Mouse (Mus musculus) thymus, postnatal 36 days (tissue): ENCODE results near the gene Rhox4g.
"Not testable (repeated sequence)": the region's sequence is repeated elsewhere in the genome, so short reads cannot be mapped to it uniquely, and the experiment has no call there.

Source experiments
- DNase-seq, 2 experiments: peaks; one replicate each; pipeline ENCODE4 v3.0.0; 2022; ENCODE audit warnings: mixed read lengths in 2 of 2

Gene Rhox4g

GRCm38 (mm10) chrX:37651227-37651626 is at the start of gene Rhox4g:
Gene Rhox4g, minus strand, starts transcription at chrX:37651327.
- DNase-seq = not testable (repeated sequence)

DNA sequence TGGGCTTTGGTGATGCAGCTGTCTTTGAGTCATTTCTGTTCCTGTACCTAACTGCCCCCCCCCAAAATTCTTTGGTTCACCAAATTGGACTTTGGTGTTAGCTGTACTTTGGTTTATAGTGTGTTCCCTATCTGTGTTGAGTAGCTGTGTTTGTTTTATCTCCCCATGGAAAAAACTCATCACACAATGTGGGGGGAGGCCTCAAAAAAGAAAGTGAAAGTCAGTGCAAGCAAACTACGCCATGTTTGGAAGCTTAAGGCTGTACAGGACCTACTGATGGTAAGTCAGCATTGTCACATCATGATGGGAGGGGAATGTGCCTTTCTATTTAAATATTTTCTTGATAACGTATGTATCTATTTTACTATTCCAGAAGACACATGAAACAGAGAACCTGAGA is 41.1 kb upstream of the Rhox4g start:
- DNase-seq = no peak

DNA sequence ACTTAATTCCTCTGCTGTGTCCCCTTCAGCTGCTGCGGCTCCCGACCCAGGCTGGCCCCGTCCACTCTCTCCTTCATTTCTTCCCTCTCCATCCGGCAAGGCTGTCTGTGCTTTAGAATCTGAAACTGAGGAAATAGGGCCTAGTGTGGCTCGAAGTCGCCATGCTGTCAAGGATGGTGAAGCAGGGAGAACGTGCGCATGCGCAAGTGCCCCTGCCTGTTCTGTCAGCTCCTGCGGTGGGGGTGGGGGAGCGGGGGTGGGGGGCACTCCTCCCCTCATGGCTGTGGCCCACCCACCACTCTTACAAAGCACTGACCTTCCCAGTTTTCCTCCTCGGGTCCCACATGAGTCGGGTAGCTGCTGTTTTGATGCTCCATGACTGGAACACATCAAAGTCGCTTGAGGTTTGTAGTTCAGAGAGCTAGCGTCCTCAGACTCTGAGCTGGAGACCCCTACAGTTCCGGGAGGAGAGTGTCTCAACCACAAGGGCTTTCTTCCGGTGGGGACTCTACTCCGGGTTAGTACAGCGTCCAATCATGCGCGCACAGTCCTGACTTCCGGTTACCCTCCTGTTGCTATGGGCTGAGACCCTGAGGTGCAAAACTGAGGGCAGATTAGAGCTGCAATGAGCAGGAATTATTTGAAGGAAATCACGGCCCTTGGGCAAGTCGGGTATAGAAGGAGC is 32.0 kb upstream of the Rhox4g start:
- no peak for DNase-seq

DNA sequence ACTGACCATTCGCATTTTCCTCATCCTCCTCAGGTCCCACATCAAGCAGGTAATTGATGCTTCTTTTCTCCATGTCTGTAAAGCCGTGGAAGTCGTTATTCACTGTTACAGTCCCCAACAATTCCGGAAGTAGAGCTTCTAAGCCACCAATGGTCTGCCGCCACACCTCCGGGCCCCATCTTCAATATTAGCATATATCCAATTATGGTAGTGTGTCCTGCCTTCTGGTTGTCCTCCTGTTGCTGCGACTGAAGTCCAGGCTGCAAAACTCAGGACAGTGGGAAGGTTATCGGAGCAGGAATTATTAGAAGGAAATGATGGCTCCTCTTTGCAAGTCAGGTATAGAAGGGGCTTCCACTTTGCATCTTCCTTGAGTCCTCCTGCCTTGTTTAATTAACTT is 22.1 kb upstream of the Rhox4g start, which contains the start of gene Rhox2h:
Gene Rhox2h, minus strand, starts transcription at position 101 of the 400 bp plus-strand sequence.
- DNase-seq = not testable (repeated sequence)

- not testable (repeated sequence) for DNase-seq
Measured at GRCm38 (mm10) chrX:37668664-37669063, 17.5 kb upstream of the Rhox4g start, which contains the start of gene Rhox3h. Gene Rhox3h, minus strand, starts transcription at chrX:37668764.

GRCm38 (mm10) chrX:37643370-37643769 is 7.8 kb downstream of the Rhox4g start, which contains the start of gene Rhox2g:
Gene Rhox2g, minus strand, starts transcription at chrX:37643470.
- not testable (repeated sequence) for DNase-seq

DNA sequence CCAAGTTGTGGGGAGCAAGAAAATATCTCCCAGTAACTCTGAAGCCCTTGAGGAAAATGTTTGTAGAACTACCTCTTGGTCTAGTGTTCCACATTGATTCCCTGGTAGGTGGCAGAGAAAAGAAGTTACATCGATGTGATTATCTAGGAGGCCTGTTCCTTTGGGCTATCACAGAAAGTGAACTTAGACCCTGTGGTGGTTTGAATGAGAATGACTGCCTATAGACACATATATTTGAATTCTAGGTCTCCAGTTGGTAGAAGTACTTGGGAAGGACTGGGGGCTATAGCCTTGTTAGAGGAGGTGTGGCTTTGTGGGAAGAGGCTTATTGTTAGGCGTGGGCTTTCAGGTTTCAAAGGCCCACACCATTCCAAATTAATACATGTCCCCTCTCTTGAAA is 22.6 kb downstream of the Rhox4g start, which contains the start of gene Rhox3g:
Gene Rhox3g, minus strand, starts transcription at position 101 of the 400 bp plus-strand sequence.
- not testable (repeated sequence) for DNase-seq

- DNase-seq = not testable (repeated sequence)
Measured at GRCm38 (mm10) chrX:37607604-37608003, 43.5 kb downstream of the Rhox4g start, which contains the start of gene Rhox4f. Gene Rhox4f, minus strand, starts transcription at chrX:37607704.
